Mouse (Mus musculus) thymus, postnatal 25 days (tissue): ENCODE measurements around the gene Mdfic.

Experiments used
- DNase-seq: peaks from one replicate; pipeline ENCODE4 v3.0.0; 2022

Mdfic gene

DNA sequence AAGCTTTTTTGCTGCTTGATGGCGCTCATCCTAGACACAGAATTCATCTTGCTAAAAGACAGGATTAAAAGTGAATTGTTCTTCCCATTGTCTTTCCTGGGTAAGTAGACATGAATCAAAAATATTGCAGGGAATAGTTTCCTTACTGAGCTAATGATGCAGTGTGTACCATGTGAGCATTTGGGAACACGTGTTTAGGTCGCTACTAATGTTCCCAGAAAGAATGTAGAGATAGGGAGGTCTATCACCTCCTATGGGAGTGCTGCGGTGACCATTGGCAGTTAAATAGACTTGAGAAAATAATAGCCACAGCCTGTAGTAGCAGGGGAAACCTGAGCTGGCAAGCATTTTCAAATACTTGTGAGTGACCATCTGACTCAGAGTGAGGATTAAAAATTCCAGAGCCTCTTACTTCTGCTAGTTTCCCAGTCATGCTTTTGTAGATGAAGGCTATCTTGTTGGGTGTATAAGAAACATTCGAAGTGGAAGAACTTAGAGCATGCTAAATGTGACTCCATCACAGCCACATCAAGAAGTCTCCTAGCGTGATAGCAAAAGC lies 22.2 kb downstream of the Mdfic start:
- no peak for DNase-seq

DNA sequence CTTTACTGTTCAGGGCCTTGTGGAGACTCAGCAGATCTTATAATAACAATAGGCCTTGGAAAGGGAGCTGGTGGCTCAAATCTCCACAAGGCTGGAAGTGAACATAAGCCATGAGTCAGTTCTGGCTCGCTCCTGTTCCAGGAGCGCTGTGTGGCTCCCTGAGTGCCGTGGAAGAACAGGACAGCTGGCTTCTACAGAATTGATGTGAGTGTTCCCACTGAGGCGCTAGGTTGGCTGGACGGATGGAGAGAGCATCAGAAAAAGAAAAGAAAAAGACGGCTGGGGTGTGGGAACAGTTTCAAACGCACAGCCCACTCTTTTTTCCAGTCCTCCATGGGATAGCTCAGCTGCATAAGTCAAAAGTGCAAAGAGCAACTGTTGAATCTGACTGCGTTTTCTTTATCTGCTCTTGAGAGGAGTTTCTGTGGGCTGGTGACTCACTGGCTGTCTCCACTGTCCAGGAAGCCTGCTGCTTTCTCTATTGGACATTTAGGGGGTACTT lies 22.9 kb downstream of the Mdfic start:
- no peak for DNase-seq

DNA sequence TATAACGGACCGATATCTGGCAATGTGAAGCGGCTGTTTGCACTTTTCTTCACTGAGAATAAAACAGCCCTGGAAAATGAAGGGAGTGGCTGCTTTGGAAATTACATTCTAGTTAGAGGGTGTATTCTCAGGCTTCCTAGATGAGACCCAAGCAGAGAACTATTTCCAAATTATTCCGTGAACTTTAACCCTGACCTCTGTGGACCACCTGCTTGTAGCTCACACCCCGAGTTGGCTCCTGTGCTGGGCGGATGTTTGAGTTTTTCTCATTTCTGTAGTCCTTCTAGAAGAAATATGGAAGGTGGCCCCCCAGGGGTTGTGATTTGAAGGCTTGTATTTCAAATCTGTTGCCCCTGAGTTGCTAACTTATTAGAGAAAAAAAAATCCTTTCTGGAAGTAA lies 23.3 kb downstream of the Mdfic start:
- DNase-seq: no peak

DNA sequence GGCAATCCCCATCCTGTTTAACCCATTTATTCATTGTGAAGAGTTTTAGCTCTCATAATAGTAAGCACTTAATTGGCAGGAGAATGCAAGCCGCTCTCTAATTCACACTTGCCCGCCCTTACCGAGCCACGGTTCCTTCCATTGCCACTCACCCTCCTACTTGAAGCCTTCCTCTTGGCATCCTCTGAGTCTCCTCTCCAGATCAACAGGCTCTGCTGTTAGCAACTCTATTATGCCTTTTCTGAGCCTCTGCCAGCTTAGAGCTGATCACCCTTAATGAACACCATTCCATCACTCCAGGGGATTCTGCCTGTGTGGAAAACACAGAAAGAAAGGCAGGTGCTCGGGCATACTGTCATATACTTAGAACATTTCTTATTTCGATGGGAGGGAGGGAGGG lies 24.9 kb downstream of the Mdfic start:
- DNase-seq: no peak

DNA sequence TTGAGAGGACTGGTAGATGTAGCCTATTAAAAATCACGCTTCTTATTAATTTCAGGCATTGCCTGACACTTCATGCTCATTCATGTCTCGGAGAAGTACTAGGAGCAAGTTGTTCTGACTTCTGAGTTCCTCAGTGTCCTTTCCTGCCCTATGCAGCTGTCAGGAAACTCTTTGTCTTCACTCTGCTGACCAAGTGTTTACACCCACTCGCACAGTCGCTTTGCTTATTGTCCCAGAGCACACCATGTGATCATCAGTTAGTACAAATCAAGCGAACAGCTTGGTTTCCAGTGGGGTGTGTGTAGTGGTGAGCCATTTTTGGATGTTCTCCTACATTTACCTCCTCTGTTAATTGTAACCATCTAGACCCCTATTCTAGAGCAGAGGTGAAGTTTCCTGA lies 25.4 kb downstream of the Mdfic start:
- DNase-seq: no peak

DNA sequence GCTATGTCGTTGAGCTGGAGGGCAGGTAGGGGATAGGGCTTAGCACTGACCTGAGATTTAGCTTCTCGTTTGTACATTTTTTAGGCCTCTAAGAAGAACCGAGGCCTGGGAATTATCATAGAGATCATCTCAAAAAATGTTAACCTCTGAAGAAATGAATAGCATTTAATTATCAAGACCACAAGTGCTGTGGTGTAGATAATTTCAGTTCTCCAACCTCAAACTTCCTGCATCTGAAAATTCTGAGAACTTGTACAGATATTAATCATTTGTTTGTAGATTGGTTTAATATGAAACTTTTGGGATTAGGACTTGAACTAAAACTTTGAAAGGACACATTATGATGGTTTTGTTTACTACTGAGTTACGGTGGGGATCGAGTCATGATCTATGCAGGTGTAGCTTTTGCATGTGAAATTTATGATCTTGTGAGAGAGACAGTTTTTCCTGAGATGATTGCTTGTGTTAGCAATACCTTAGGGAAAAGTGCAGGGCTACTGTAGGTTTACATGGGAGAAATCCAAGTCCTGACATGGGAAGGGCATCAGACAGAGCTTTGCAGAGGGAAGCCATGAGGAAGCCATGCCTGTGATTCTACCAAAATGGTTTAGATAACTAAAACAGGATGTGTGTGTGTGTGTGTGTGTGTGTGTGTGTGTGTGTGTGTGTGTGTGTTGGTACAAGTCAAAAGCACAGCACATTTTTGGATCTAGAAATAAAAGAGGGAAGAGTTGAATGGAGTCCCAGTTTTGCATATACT lies 27.1 kb downstream of the Mdfic start:
- DNase-seq: peak; percentile 22

DNA sequence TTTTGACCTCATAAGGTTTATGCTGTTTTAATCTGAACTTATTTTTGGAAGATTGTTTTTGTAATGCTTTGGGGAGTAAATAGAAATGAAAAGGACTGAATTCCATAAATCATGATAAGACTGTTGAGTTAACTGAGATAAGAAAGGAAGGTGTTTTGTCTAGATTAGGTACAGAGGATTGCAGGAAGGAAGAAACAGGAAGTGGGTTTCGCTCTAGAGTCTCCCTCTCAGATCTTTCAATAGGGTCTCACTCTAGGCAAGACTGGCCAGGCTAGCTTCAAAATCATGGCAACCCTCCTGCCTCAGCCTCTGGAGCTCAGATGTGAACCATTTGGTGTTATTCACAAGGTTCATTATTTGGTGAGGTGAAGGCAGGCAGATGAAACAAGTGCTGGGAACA lies 27.8 kb downstream of the Mdfic start:
- DNase-seq: peak; percentile 21

DNA sequence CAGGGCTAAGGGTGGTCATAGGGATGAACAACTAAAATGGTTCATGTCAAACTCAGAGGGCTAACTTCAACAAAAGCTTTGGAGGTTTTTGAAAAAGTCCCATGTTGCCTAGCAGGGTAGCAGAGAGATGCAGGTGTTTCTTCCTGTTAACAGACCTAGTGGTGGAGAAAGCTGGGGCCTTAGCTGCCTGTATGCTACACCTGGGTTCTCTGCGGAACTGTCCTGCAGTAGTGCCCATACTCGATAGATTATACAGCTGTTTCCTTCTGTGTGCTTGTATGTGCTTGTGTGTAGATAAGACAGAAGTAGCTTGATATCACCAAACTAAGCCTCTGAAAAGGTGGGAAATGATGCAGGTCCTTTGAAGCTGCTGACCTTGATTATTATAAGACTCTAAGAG lies 28.5 kb downstream of the Mdfic start:
- peak; percentile 40 for DNase-seq

DNA sequence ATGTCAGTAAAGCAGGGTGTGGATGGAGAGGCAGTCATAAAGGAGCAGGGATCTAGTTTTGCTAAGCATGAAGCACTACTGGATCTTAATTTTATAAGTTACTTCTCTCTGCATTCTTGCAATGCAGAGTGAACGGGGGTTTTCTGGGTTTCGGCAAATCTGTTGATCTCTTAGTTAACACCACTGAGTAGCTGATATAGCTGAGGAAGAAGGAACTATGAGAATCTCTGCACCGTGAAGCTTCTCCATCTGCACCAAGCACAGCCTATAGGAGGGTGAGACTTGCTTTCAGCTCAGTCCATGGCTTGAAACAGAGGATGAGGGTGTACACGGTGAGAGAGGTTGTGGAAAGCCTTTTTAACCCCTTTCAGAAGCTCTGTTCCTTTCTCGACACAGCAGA lies 29.6 kb downstream of the Mdfic start:
- no peak for DNase-seq

DNA sequence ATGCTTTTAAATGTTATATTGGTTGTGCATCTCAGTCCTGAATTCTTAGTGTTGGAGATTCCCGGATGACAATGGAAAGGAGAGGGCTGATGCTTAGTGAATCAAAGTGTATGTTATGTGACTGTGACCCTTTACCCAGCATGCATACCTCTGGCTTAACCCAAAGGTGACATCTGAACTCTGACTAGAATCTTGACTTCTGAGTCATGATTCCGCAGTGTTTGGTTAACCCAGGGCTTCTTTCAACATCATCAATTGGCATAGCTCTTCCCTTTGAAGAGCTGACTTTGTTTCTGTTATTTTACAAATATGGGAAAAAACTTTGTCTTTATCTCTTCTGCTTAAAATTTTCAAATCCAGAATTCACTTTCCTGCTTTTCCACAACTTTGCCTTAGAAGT lies 30.9 kb downstream of the Mdfic start:
- no peak for DNase-seq

DNA sequence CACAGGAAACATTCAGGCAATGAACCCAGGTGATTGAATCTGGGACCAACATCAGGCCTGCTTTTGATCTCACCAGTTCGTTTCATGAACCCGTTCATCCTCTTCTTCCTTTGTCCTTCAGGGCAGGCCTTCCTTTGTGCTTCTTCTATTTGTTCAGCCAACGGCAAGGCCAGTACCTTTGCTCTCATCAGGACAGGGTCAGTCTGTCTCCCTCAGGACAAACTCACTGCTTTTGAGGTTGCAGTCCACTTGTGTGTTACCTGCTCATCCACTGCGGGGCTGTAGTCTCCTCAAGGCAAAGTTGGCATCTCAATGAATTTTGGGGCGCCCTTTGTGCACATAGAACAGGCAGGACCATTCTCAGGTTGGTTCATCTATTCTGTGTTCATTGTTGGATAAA lies 31.7 kb downstream of the Mdfic start:
- no peak for DNase-seq

DNA sequence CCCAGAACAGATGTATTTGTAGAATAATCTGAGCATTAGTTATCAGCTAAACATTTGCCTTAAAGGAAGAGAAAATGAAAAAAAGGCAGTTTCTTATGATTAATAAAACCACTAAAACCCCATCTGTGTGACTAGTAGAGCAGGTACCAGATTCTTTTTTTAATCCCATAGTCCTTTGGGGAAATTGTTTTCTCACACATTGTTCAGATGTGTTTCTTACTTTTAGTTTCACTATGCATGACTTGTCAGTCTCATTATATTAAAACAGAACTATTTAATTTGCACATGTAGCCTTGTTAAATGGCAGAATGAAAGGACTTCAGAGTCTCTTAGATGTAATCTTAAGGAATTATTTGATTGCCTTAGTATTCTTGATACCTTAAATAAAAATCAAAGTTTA lies 32.7 kb downstream of the Mdfic start:
- DNase-seq: no peak

DNA sequence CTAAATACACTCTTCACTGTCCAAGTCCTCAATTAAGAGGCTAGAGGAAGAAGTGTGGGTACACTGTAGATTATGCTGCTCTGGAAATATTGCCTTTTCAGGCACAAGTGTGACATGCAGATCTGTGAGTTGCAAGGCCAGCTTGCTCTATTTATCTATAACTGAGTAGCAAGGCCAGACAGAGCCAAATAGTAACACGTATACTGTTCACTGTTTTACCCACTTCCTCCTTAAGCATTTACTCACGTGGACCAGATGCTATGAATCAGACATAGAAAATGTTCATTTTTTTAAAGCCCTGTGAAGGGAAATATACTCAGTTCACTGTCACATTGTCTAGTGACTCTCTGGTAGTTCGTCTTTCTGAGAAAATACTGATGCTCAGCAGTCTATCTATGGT lies 37.9 kb downstream of the Mdfic start:
- no peak for DNase-seq

DNA sequence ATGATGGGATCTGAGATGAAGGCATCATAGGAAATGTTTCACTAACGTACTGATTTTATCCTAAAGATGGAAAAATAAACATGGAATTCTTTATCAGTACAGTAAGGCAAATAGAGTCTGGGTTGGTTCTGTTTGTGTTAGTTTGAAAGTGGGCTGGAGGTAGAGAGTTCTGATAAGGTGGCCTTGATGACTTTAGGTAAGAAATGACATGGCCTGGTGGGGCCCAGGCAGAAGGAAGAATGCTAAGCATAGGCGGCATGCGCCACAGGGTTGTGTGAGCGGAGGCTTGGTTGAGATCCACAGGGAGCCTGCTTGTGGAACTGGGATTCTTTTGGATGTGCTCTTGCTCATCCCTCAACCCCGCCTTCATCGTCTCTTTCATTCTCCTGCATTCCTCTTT lies 40.3 kb downstream of the Mdfic start:
- no peak for DNase-seq

DNA sequence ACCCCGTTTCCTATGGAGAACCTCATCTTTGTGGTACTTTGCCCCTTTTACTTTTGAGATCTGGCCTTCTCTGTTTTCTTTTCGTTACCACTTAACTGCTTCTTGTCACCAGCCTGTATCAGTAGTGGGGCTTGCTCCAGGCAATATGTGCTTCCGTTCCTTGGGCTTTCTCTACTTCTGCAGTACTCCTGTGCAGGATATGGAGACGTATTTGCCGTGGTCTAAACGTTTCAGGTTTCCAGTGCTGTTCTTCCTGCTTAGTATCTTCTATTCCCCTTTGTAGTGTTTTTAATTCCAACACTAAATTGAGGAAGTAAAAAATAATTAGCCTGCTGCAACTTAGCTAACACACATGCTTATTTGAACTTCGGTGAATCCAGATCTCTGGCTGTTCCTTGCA lies 43.6 kb downstream of the Mdfic start:
- DNase-seq: no peak

DNA sequence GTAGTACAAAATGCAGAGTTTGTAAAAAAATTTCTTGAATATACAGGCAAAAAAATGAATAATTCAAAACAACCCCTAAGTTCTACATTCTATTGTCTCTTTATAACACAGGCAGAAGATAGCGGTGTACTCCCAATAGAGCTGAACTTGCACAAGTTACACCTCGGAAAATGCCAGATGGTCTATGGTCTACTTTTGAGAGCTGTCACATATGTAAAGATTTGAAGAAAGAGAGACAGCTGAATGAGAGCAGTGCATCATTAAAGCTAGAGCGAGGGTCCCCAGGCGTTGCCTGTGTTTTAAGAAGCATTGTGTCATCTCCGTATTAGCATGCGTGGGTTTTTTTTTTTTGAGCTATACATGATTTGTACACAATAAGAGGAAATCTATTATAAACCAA lies 47.0 kb downstream of the Mdfic start:
- DNase-seq: no peak

DNA sequence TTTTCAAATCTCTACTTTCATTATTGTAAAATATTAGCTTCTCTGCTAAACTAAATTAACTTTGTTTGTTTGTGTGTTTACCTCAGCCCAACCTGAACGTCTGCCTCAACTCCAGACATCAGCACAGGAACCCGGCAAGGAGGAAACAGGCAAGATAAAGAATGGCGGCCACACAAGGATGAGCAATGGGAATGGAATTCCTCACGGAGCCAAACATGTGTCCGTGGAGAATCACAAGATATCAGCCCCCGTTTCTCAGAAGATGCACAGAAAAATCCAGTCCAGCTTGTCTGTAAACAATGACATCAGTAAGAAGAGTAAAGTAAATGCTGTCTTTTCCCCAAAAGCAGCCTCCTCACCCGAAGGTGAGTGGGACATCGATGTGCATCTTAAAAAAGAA lies 49.7 kb downstream of the Mdfic start:
- DNase-seq: no peak

DNA sequence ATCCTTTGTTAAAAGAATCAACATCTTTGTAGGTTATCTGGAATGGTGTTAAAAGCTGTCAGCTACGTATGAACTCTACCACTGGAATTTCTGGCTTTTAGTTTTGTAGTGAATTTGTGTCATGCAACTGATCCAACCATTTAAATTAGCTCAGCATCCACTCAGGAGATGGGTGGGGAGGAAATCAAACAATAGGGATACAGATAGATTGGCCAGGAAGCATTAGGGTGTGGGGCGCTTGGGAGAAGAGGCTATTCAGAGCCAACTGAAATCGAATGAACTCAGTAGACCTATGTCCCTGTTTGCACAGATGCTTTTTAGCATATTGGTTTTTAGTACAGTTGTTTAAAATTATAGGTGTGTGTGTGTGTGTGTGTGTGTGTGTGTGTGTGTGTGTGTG lies 56.6 kb downstream of the Mdfic start:
- no peak for DNase-seq

DNA sequence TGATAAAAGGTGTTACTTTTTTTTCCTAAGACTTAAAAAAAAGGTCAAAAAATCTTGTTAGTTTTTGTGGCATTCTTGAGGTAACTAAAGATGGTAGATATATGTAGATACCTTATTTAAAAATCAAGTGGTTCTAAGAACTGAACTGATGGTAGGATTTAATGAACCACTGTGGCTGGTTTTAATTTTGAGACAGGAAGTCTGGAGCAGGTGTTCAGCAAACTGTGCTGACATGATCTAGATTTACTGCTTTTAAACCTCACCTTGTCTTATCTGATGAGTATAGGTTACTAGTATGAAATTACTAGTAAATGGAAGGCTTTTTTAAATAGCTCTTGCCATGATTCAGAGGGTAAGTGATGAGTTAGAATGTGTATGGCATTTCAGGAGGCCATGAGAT lies 59.7 kb downstream of the Mdfic start:
- DNase-seq: no peak

DNA sequence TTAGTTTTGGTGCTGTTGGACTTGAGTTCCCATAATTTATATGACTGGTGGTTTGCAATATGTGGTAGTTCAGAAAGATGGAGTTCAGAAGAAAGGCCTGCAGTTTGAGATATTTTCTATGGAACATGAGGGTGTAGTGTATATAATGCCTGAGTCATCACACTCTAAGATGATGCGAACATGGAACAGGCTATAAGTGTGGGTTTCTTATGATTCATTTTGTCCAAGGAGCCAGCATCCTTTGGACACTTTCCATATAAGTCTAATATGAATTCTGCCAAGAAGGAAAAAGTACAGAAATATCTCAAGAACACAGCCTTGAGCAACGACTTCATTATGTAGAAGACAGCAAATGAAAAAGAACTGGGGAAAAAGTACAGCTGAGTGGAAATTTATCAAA lies 60.2 kb downstream of the Mdfic start:
- no peak for DNase-seq

DNA sequence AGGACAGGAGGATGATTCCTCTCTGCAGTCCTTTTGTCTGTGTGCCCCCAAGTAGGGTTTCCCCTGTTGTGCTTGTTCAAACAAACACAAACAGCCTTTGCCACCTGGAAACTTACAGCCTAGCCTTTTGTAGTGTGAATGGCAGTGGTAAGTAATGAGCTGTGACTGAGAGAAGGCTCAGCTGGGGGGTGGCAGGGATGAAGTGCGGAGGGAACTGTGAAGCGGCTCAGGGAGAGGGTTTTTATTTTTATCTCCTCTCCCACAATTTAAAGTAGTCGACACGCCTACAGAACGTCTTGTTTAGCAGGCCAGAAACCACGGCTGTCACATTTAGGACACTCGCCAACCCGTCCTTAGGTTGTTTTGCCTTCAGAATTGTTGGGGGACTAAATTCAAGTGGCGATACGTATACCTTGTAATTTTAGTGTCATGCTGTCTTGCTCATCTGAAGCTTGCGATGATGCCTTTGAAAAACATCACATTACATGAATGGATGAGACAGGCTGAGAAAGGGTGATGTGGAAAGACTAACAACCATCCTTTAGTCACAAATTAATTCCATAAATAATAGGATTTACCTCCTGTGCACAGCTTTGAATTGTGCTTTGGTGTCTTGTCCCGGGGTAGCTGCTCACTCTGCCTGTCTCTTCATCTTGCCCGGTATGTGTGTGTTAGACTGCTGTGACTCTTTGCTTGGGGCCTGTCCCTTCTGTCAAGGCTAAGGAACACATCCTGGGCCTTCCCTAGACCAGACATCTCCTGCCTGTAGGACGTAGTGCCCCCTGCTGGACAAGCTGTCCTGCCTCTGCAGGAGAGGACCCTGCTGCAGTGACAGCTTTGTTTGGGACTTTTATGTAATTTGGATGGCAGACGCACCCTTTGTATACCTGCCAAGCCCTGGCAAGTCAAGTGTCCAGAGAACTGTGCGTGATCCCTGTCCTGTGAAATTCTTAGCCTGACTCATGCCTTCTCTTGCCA lies 69.4 kb downstream of the Mdfic start:
- DNase-seq: peak; percentile 82

DNA sequence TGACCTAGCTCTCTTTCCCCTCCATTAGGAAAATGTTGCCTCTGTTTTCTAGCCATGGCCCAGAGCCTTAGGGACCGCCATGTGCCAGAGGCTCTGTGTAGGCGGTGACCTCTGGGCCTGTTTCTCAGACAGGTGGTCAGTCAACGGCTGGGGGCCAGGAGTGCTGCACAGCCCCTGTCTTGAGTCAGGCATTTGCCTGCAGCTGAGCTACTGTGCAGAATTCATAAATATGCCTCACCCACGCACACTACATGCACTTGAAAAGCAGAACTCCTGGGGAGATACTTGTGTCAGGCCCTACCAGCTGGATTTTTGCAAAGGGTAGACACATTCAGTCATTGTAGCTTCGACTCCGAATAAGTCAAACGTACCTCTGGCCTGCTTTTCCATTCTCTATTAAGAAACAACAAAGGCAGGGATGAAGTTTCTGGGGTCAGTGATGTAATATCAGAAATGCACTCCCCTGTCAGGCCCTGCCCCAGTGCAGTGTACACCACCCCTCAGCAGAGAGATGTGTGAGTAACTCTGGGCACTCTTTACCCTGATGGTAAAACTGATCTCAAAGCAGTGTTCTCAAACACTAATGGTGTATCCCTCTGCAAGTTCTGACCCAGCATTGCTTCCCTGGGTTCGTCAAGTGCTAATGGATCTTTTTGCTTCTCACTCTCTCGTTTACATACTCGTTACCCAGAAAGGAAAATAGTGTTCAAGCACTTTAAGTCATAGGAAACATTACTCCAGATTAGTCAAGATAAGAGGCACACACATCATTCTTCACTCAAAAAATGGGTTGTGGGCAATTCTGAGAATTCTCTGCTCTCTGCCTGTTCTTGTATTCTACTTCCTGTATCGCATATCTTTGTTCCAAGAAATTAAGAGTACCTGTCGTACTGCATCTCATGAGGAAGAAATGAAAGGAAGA lies 72.5 kb downstream of the Mdfic start:
- DNase-seq: peak; percentile 11
